Mouse (Mus musculus) gastrocnemius, adult 2 months (tissue): ENCODE measurements at regions not wholly inside any gene's neighbourhood (a gene's known extent, or its start where the extent isn't known, plus 50 kb on each side); places are given as distances from the start of the nearest gene placed in this dataset.

Experiments used
- DNase-seq: peaks from one replicate; pipeline ENCODE4 v3.0.0; 2022
- H3K27ac ChIP-seq: fragments of 200-600 bp; 2 replicates; pipeline ENCODE4 v1.8.1; 2022; ENCODE audit warnings: mild to moderate bottlenecking
- H3K4me3 ChIP-seq: fragments of 200-600 bp; 2 replicates; pipeline ENCODE4 v1.8.1; 2022; ENCODE audit warnings: mild to moderate bottlenecking, moderate library complexity
- CTCF ChIP-seq: fragments of 200-600 bp; IDR thresholded peaks from 2 replicates; pipeline ENCODE4 v1.8.1; 2022; ENCODE audit warnings: antibody characterized with exemption, mild to moderate bottlenecking, moderate library complexity
- intact Hi-C: fragments of 180-260 bp; cut with DNase I; formaldehyde crosslinking; loops from one replicate; pipeline ENCODE4 v1.15.1; 2025

GRCm38 (mm10) chr1:137446497-137446896 lies 486.2 kb upstream of the Nr5a2 start:
- no peak for DNase-seq
- TF ChIP-seq CTCF = no peak
- Histone ChIP-seq H3K4me3 (no peak overlapping the region), H3K27ac (peak overlapping the region; percentile 44; the same call in 1 of the 2 replicates)
- intact Hi-C loops = no loop called here

GRCm38 (mm10) chr1:137428110-137428509 lies 467.9 kb upstream of the Nr5a2 start:
- Histone ChIP-seq H3K4me3 (no peak overlapping the region), H3K27ac (no peak overlapping the region)
- intact Hi-C loops = no loop called here
- no peak for TF ChIP-seq CTCF
- no peak for DNase-seq

GRCm38 (mm10) chr1:137418388-137418787 lies 458.1 kb upstream of the Nr5a2 start:
- no peak for DNase-seq
- Histone ChIP-seq H3K4me3 (no peak overlapping the region), H3K27ac (no peak overlapping the region)
- no peak for TF ChIP-seq CTCF
- intact Hi-C loops = no loop called here

- no peak for TF ChIP-seq CTCF
- intact Hi-C loops = no loop called here
- H3K4me3 ChIP-seq = no peak overlapping the region
- H3K27ac ChIP-seq = no peak overlapping the region
- no peak for DNase-seq
These were observed 436.5 kb upstream of the Nr5a2 start for GRCm38 (mm10) chr1:137396736-137397135.

- no peak for DNase-seq
- H3K4me3 ChIP-seq = no peak overlapping the region
- TF ChIP-seq CTCF = no peak
- intact Hi-C loops = no loop called here
- H3K27ac ChIP-seq = no peak overlapping the region
These were observed 427.3 kb upstream of the Nr5a2 start for GRCm38 (mm10) chr1:137387509-137387908.

- no peak for TF ChIP-seq CTCF
- H3K4me3 ChIP-seq = no peak overlapping the region
- no peak overlapping the region for H3K27ac ChIP-seq
- DNase-seq = no peak
- intact Hi-C loops = no loop called here
These were observed 418.1 kb upstream of the Nr5a2 start for GRCm38 (mm10) chr1:137378072-137378985.

- no peak for TF ChIP-seq CTCF
- no peak overlapping the region for H3K27ac ChIP-seq
These were observed 416.4 kb upstream of the Nr5a2 start for GRCm38 (mm10) chr1:137376685-137377084.

GRCm38 (mm10) chr1:137374641-137375040 lies 414.4 kb upstream of the Nr5a2 start:
- DNase-seq = no peak
- no peak overlapping the region for H3K4me3 ChIP-seq
- intact Hi-C loops = no loop called here
- TF ChIP-seq CTCF = no peak
- no peak overlapping the region for H3K27ac ChIP-seq

More at GRCm38 (mm10) chr1:137376685-137377084, 416.4 kb upstream of the Nr5a2 start:
- no peak for DNase-seq
- intact Hi-C loops = no loop called here
- no peak overlapping the region for H3K4me3 ChIP-seq

- no peak overlapping the region for H3K27ac ChIP-seq
- intact Hi-C loops = no loop called here
- H3K4me3 ChIP-seq = no peak overlapping the region
- no peak for TF ChIP-seq CTCF
- no peak for DNase-seq
These were observed 413.5 kb upstream of the Nr5a2 start for GRCm38 (mm10) chr1:137373509-137374420.

- intact Hi-C loops = no loop called here
- H3K4me3 ChIP-seq = no peak overlapping the region
- H3K27ac ChIP-seq = no peak overlapping the region
- no peak for TF ChIP-seq CTCF
- DNase-seq = no peak
These were observed 412.0 kb upstream of the Nr5a2 start for GRCm38 (mm10) chr1:137372236-137372635.

GRCm38 (mm10) chr1:137364396-137364795 lies 404.1 kb upstream of the Nr5a2 start:
- TF ChIP-seq CTCF = no peak
- no peak overlapping the region for H3K4me3 ChIP-seq
- H3K27ac ChIP-seq = no peak overlapping the region
- no peak for DNase-seq
- intact Hi-C loops = no loop called here

- Histone ChIP-seq H3K4me3 (no peak overlapping the region), H3K27ac (no peak overlapping the region)
- TF ChIP-seq CTCF = no peak
- intact Hi-C loops = no loop called here
- DNase-seq = no peak
These were observed 403.7 kb upstream of the Nr5a2 start for GRCm38 (mm10) chr1:137363969-137364368.

- intact Hi-C loops = no loop called here
- no peak for TF ChIP-seq CTCF
- DNase-seq = no peak
- Histone ChIP-seq H3K27ac (no peak overlapping the region), H3K4me3 (no peak overlapping the region)
These were observed 403.3 kb upstream of the Nr5a2 start for GRCm38 (mm10) chr1:137363561-137363960.
